Mouse (Mus musculus): ENCODE measurements at regions not wholly inside any gene's neighbourhood (a gene's known extent, or its start where the extent isn't known, plus 50 kb on each side); places are given as distances from the start of the nearest gene placed in this dataset.
"Not testable (repeated sequence)": the region's sequence is repeated elsewhere in the genome, so short reads cannot be mapped to it uniquely, and the experiment has no call there.

DNA sequence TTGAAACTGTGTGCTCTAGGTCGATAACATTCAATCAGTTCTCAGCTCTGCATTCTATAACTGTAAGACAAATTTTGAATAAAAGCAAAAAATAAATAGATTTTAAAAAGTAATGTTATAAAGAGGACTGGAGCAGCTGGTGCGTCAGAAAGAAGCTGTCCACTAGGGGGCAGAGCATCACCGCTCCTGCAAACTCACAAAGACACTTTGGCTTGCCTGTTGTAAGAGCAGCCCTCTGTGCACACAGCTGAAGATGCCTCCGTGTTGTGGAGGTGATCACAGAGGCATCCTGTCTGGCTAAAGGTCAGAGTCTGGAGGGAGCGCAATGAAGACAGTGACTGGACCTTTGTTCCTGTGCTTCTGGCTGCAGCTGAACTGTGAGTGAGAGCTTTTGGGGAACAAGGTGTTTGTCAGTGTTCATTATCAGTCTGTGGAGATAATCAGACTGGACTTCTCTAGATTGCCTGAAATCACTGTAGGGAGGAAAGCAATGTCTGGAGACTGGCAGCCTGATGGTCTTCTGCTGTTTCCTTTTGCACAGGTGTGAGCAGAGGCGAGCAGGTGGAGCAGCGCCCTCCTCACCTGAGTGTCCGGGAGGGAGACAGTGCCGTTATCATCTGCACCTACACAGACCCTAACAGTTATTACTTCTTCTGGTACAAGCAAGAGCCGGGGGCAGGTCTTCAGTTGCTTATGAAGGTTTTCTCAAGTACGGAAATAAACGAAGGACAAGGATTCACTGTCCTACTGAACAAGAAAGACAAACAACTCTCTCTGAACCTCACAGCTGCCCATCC, 476.9 kb upstream of the Olfr1507 start:
- not testable (repeated sequence) for DNase-seq (ENCODE audit: inconsistent age in 2 of 2, low spot score in 1 of 2)

DNA sequence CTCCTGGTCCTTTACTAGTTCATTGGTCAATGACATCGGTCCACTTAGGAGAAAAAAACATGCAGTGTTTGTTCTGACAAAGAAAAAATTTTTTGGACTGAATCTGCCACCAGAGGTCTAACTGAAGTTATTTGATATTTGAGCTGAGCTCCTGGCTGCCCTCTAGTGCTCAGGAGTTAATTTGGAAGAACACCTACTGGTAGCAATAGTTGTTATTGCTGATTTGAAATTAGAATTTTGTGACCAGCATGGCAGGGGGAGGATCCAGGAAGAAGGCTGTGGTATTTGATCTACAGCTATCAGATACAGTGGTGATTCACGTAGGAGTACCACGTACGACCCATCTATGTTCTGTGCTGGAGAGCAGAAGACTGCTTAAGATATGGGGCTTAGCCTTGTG, 466.6 kb upstream of the Olfr1507 start:
- DNase-seq (ENCODE audit: inconsistent age in 2 of 2, low spot score in 1 of 2), result not testable (repeated sequence)

DNA sequence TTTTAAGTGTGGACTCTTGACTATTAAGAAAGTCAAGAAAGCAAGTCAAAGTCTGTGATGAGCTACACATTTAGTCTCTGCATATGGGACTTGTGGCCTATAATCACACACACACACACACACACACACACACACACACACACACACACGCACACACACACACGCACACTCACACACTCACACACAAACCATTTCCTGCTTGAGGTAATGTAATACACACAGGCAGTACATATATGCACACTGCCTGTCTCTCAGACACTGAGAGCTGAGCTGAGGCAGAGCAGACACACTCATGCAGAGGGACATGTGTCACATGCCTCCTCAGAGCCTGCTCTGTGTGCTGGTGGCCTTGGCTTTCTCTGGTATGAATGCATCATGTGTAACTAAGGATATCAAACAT, 461.0 kb upstream of the Olfr1507 start:
- DNase-seq (ENCODE audit: inconsistent age in 2 of 2, low spot score in 1 of 2), result not testable (repeated sequence)

DNA sequence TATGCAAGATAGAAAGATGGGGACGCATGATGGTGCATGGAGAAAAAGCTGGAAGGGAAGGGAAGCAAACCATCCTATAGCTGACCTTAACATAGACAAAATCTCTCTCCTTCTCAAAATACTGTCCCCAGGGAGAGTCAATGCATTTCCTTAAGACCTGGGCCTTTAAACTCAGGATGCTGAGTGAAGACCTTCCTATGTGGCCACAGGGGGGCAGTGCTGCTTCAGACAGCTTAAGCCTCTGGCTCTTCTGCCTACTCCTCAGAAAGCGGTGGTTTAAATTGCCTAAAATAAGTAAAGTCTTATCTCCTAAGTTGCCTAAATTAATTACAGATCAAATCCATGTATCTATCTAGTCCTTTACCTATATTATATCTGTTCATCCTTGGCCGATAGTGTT, 449.4 kb upstream of the Olfr1507 start:
- DNase-seq (ENCODE audit: inconsistent age in 2 of 2, low spot score in 1 of 2), result not testable (repeated sequence)

DNA sequence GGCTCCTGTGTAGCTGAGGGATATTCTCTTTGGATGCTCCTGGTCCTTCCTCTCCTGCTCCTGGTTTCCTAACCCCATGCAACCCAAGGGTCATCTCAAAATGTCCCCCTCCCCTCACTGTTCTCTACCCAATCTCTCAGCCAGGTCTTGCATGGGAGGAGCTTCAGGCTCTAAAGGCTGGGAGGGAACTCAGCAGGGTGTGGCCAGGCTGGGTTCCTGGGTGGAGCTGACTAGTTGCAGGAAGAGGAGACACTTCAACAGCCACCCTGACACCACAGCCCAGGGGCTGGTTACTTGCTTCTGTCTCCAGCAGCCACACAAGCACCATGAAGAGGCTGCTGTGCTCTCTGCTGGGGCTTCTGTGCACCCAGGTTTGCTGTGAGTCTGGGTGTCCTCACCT, 446.9 kb upstream of the Olfr1507 start:
- DNase-seq (ENCODE audit: inconsistent age in 2 of 2, low spot score in 1 of 2), result not testable (repeated sequence)

- not testable (repeated sequence) for DNase-seq (ENCODE audit: inconsistent age in 2 of 2, low spot score in 1 of 2)
Observed at GRCm38 (mm10) chr14:52941747-52942146, 446.2 kb upstream of the Olfr1507 start.

DNA sequence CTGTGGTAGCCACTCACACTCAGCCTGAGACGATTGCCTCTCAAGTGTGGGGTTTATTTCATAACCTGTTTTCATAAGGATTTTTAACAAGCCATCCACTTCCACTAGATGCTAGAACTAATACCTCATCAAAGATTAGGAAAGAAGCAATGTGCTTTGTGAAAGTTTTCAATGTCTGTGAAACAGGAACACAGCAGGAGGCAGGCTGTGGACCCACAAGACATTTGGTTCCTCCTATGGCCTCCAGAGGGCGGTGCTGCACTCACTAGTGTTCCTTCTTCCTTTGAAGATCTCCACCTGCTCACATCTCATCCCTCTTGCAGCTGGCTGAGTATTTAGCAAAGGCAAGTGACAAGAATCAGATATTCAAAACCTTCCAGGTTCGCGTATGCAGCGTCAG, 424.6 kb upstream of the Olfr1507 start:
- DNase-seq (ENCODE audit: inconsistent age in 2 of 2, low spot score in 1 of 2), result not testable (repeated sequence)

- not testable (repeated sequence) for DNase-seq (ENCODE audit: inconsistent age in 2 of 2, low spot score in 1 of 2)
Observed at GRCm38 (mm10) chr14:52913814-52914213, 418.3 kb upstream of the Olfr1507 start.

DNA sequence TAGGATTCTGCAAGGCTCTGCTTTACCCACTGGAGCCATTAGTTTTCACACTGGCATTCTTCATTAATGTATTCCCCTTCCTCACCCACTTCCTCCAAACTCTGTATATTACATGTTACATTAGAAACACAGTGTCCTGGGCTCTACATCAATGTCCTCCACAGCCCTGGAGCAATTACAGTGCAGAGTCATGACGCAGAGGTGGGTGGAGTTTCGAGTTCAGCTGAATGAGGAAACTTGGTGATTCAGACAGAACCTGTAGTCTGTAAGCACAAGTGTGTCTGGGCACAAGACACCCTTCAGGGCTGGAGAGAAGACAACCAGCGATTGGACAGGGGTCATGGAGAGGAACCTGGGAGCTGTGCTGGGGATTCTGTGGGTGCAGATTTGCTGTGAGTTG, 404.1 kb upstream of the Olfr1507 start:
- not testable (repeated sequence) for DNase-seq (ENCODE audit: inconsistent age in 2 of 2, low spot score in 1 of 2)

DNA sequence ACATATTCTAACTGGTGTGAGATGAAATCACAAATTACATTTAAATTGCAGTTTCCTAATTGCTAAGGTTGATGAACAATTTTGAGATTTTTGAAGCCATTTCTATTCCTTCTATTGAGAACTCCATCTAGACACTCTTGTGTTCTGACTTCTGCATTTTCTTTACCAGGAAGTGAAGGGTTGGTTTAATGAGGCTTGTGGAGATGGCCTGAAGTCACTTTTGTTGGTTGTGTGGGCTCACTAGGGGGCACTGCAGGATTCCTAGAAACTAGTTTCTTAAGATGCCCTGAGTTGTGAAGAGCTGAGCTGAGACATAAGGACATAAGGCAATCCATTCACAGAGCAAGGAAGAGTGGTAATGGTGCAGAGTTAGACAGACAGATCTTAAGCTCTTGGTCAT, 402.8 kb upstream of the Olfr1507 start:
- not testable (repeated sequence) for DNase-seq (ENCODE audit: inconsistent age in 2 of 2, low spot score in 1 of 2)

DNA sequence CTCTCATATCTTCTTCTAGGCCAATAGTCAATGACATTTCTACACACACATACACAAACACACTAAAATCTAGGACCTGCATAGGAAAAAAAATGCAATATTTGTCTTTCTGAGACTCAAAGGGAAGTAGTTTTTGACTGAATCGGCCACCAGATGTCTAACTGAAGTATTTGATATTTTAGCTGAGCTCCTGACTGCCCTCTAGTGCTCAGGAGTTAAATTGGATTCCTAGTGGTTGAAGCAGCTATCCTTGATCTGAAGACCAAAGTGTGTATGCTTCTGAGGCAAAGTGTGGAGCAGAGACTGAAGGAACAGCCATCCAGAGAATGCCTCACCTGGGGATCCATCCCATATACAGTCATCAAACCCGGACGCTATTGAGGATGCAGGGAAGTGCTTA, 384.4 kb upstream of the Olfr1507 start:
- DNase-seq (ENCODE audit: inconsistent age in 2 of 2, low spot score in 1 of 2), result not testable (repeated sequence)

DNA sequence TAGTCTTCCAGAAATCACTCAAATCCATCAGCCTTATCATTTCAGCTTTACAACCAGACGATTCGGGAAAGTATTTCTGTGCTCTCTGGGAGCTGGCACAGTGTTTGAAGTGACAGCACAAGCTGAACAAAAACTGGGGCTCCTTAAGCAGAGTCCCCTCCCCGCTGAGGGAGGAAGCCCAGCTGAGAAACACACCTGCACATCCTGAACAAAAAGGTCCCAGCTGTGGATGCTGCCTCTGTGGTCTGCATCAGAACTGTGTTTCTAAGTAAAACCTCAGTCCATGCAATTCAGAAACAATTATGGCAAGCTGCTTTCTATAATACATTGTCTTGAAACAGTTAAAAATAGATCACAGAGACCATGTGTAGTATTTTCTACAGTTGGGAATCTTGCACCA, 368.3 kb upstream of the Olfr1507 start:
- not testable (repeated sequence) for DNase-seq (ENCODE audit: inconsistent age in 2 of 2, low spot score in 1 of 2)

GRCm38 (mm10) chr14:52863107-52863506, 367.6 kb upstream of the Olfr1507 start:
- not testable (repeated sequence) for DNase-seq (ENCODE audit: inconsistent age in 2 of 2, low spot score in 1 of 2)

DNA sequence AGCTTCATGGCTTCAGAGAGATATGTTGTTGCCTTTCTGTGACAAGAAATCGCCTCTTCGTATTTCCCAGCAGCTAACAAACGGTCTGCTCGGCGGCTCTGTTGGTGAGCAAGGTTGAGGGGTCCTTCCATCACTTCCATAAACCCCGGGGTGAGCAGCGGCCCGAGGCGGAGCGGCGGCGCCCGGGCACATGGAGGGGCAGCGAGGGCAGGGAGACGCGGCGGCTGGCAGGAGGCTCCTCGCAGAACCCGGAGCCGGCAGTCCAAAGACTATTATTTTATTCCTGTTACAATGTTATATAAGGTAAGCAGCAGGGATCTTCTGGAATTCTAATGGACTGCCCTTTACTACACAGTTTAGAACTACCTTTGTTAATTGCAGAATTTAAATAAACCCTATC, 366.9 kb upstream of the Olfr1507 start:
- DNase-seq (ENCODE audit: inconsistent age in 2 of 2, low spot score in 1 of 2), result not testable (repeated sequence)

GRCm38 (mm10) chr14:52855339-52855738, 359.8 kb upstream of the Olfr1507 start:
- not testable (repeated sequence) for DNase-seq (ENCODE audit: inconsistent age in 2 of 2, low spot score in 1 of 2)

DNA sequence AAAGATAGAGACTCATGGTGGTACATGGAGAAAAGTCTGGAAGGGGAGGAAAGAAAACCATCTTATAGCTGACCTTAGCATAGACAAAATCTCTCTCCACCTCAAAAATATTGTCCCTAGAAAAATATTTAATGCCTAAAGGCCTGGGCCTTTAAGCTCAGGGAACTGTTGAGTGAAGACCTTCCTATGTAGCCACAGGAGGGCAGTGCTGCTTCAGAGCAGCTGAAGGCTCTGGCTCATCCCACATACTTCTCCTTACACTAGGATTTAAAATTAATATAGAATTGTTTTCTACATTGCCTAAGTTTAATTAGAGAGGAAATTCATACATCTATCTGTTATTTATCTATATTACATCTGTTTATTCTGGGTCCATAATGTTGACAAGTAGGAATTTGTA, 358.0 kb upstream of the Olfr1507 start:
- DNase-seq (ENCODE audit: inconsistent age in 2 of 2, low spot score in 1 of 2), result not testable (repeated sequence)

GRCm38 (mm10) chr14:52847970-52848369, 352.4 kb upstream of the Olfr1507 start:
- not testable (repeated sequence) for DNase-seq (ENCODE audit: inconsistent age in 2 of 2, low spot score in 1 of 2)

GRCm38 (mm10) chr14:52824005-52824404, 328.5 kb upstream of the Olfr1507 start:
- not testable (repeated sequence) for DNase-seq (ENCODE audit: inconsistent age in 2 of 2, low spot score in 1 of 2)

- DNase-seq (ENCODE audit: inconsistent age in 2 of 2, low spot score in 1 of 2), result not testable (repeated sequence)
Observed at GRCm38 (mm10) chr14:52821617-52822016, 326.1 kb upstream of the Olfr1507 start.

DNA sequence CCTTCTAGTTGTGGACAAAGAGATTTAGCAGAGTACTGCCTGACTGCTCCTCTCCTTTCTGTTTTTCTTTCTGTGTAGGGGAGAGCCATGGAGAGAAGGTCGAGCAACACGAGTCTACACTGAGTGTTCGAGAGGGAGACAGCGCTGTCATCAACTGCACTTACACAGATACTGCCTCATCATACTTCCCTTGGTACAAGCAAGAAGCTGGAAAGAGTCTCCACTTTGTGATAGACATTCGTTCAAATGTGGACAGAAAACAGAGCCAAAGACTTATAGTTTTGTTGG, 315.5 kb upstream of the Olfr1507 start:
- DNase-seq (ENCODE audit: inconsistent age in 2 of 2, low spot score in 1 of 2), result not testable (repeated sequence)

GRCm38 (mm10) chr14:52810275-52811127, 315.0 kb upstream of the Olfr1507 start:
- peak; percentile 32 to 78 for DNase-seq (ENCODE audit: inconsistent age in 2 of 2, low spot score in 1 of 2)

DNA sequence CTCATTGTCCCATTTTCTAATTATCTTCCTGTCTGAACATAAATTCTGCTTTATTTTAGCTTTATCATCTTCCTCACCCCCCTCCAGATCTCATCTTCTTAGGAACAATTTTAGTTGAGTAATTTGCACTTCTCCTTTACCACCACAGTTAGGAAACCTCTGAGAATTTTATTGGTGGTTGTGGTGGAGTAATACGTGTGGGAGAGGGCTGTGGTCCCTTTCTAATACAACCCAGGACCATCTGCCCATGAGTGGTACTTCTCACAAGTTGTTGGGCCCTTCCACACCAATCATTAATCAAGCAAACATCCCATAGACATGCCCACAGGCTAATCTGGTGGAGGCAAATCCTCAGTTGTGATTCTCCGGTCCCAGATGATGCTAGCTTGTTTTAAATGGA, 306.2 kb upstream of the Olfr1507 start:
- DNase-seq (ENCODE audit: inconsistent age in 2 of 2, low spot score in 1 of 2), result not testable (repeated sequence)
